Mouse (Mus musculus) liver, adult 2 months (tissue): ENCODE data around the gene Snta1. TPM values are rescaled to one million over a fixed set of nuclear protein-coding genes. Genes with fewer than 3 reads are reported as not detected.

Experiments
- DNase-seq: peaks from one replicate; pipeline ENCODE4 v3.0.0-alpha.2; 2011; ENCODE audit warnings: low read depth, low spot score; ENCODE audit errors: extremely low read depth
- H3K27ac ChIP-seq: fragments of 200-500 bp; replicated peaks from 2 replicates; pipeline ENCODE4 v1.5.1; 2012; ENCODE audit warnings: low read depth, mild to moderate bottlenecking, control low read depth, inconsistent platforms, low read length; ENCODE audit not compliant: insufficient read depth
- H3K27me3 ChIP-seq: fragments of 200-500 bp; 2 replicates; pipeline ENCODE4 v1.6.1; 2012; ENCODE audit warnings: mild to moderate bottlenecking, moderate library complexity, low read length, inconsistent platforms; ENCODE audit not compliant: control insufficient read depth, insufficient read depth
- H3K36me3 ChIP-seq: fragments of 200-500 bp; 2 replicates; pipeline ENCODE4 v1.6.1; 2012; ENCODE audit warnings: low read length, inconsistent platforms; ENCODE audit not compliant: control insufficient read depth, insufficient read depth
- H3K4me1 ChIP-seq: fragments of 200-500 bp; 2 replicates; pipeline ENCODE4 v1.6.1; 2011; ENCODE audit warnings: low read length; ENCODE audit not compliant: control insufficient read depth, insufficient read depth
- H3K4me3 ChIP-seq: fragments of 200-500 bp; 2 replicates; pipeline ENCODE4 v1.5.1; 2011; ENCODE audit warnings: low read depth, mild to moderate bottlenecking, control low read depth, low read length, moderate library complexity; ENCODE audit not compliant: insufficient read depth
- H3K79me2 ChIP-seq: fragments of 200-500 bp; 2 replicates; pipeline ENCODE4 v1.6.1; 2012; ENCODE audit warnings: inconsistent platforms, mild to moderate bottlenecking, low read length, moderate library complexity; ENCODE audit not compliant: control insufficient read depth, insufficient read depth
- H3K9ac ChIP-seq: fragments of 200-500 bp; 2 replicates; pipeline ENCODE4 v1.6.1; 2012; ENCODE audit warnings: low read depth, mild to moderate bottlenecking, control low read depth, inconsistent platforms, low read length
- CTCF ChIP-seq: fragments of 200-500 bp; IDR thresholded peaks from 2 replicates; pipeline ENCODE4 v1.5.1; 2011; ENCODE audit warnings: low read depth, low read length, control low read depth
- POLR2A ChIP-seq: fragments of 200-500 bp; IDR thresholded peaks from 2 replicates; pipeline ENCODE4 v1.6.1; 2011; ENCODE audit warnings: low read length, control low read depth; ENCODE audit not compliant: insufficient read depth; ENCODE audit errors: extremely low read depth
- WGBS: fragments of 180-500 bp; shearing (Covaris S2); methylation state at CpG from one replicate; pipeline ENCODE4 v1.1.7; 2018; 5-methylcytosine and 5-hydroxymethylcytosine counted together
- polyA plus RNA-seq: library from polyadenylated mRNA; depleted of rRNA; stranded (reverse); fragments of >200 nt; gene quantifications from 2 replicates; pipeline ENCODE4 v1.2.3, GENCODE M21; 2012
- total RNA-seq: library from RNA; depleted of rRNA; stranded (reverse); fragments of >200 nt; gene quantifications from 2 replicates; pipeline ENCODE4 v1.2.3, GENCODE M21; 2014

Snta1 gene
- total and polyA plus RNA-seq, 2 experiments, result 10.3 to 21.4 TPM

DNA sequence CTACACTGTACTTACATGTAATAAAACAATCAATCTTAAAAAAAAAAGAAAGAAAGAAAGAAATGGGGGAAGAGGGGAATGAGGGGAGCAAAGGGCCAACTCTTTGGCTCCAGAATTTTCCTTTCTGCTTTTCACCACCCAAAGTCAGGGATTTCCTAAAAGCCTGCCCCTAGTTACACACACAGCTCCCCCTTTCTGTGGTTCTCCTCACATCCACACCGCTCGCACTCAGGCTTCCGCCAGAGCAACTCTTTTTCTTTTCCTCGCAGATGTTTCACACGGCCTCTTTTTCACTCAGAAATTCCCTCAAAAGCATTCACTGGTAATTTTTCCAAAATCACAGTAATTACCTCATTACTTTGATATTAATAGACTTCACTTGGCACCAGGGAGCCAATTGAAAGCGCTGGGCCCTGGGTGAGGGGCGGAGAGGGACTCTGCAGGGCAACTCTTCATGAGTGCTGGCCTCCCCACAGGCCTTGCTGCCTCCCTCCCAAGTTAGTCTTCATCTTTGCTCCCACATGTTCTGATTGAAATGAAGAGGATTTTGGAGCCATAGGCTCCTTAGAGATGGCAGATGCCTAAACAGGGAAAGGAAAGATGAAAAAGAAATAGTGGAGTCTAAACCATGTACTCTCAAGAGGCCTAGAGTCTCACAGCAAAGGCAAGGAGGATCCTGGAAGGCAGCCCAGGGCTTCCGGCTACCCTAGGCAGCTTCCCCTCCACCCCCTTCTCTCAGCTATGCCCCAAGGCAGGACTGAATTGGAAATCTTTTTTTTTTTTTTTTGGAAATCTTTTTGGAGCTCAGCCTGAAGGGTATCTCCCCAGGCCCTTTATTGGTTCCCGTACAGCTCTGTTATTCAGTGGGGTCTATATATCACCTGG, 12.0 kb upstream of the Snta1 start:
- TF ChIP-seq POLR2A (no peak), CTCF (no peak)
- Histone ChIP-seq H3K27ac (no peak overlapping the region), H3K27me3 (no peaks in the 10 kb centered on the region), H3K36me3 (no peaks in the 10 kb centered on the region), H3K9ac (no peak overlapping the region), H3K4me3 (no peak overlapping the region), H3K4me1 (no peaks in the 10 kb centered on the region), H3K79me2 (no peaks in the 10 kb centered on the region)
- no peak for DNase-seq
- WGBS, result 93% methylated on average over 9 of the region's 9 CpGs

DNA sequence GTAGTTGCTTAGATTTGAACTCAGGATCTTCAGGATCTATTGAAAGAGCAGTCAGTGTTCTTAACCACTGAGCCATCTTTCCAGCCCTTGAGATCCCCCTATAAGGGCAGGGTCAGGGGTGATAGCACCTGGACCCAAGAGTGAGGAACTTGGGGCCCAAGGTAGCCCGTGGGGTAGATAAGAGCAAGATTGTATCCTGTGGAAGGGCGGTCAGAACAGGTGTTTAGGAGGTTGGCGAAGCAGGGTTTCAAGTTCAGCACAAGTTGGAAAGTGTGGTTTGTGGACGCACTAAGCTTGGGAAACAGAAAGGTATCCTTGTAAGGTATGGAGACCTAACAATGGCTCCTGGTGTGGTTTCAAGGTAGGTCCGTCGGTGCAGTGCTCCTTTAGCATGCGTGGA, 10.1 kb upstream of the Snta1 start:
- no peaks in the 10 kb centered on the region for H3K36me3 ChIP-seq
- no peak for DNase-seq
- H3K27me3 ChIP-seq, result no peaks in the 10 kb centered on the region
- H3K9ac ChIP-seq, result no peak overlapping the region
- TF ChIP-seq POLR2A (no peak), CTCF (no peak)
- no peak overlapping the region for H3K27ac ChIP-seq
- H3K4me3 ChIP-seq, result no peak overlapping the region
- 93% methylated on average over 7 of the region's 7 CpGs for WGBS
- no peaks in the 10 kb centered on the region for H3K79me2 ChIP-seq
- H3K4me1 ChIP-seq, result no peaks in the 10 kb centered on the region

DNA sequence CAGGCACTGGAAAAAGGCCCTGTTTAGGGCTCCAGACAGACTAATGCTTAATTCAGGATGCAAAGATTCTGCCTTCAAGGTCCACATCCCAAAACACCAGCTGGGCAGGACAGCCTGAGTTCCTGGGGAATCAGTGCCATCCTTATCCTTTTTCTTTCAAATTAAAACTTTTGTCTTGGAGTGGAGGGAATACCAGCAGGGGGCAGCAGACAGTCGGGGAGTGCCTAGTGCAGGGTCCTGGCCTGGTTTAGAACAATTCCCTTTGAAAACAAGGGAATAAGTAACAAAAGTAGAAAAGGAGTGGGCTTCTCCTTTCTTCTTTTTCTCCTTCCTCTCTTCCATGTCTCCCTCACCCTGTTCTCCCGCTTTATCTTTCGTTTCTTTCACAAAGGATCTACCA, 9.2 kb upstream of the Snta1 start:
- H3K9ac ChIP-seq, result no peak overlapping the region
- TF ChIP-seq POLR2A (no peak), CTCF (peak; percentile 88)
- 46% methylated on average over 3 of the region's 3 CpGs for WGBS
- no peaks in the 10 kb centered on the region for H3K36me3 ChIP-seq
- H3K4me1 ChIP-seq, result no peaks in the 10 kb centered on the region
- no peaks in the 10 kb centered on the region for H3K27me3 ChIP-seq
- DNase-seq, result no peak
- H3K4me3 ChIP-seq, result no peak overlapping the region
- H3K27ac ChIP-seq, result no peak overlapping the region
- H3K79me2 ChIP-seq, result no peaks in the 10 kb centered on the region

- peak; percentile 53 for DNase-seq
- no peaks in the 10 kb centered on the region for H3K36me3 ChIP-seq
- no peak overlapping the region for H3K27ac ChIP-seq
- TF ChIP-seq POLR2A (no peak), CTCF (peak; percentile 34)
- peaks cover 12% of the 10 kb centered on the region; the same call in 1 of the 2 replicates for H3K4me1 ChIP-seq
- no peak overlapping the region for H3K4me3 ChIP-seq
- peaks cover 5% of the 10 kb centered on the region for H3K79me2 ChIP-seq
- H3K27me3 ChIP-seq, result no peaks in the 10 kb centered on the region
- WGBS, result 68% methylated on average over 7 of the region's 7 CpGs
- H3K9ac ChIP-seq, result no peak overlapping the region
Observed at GRCm38 (mm10) chr2:154412018-154412666, 4.2 kb upstream of the Snta1 start.

- Histone ChIP-seq H3K4me1 (peaks cover 19% of the 10 kb centered on the region), H3K27ac (no peak overlapping the region), H3K36me3 (no peaks in the 10 kb centered on the region), H3K79me2 (peaks cover 13% of the 10 kb centered on the region), H3K9ac (no peak overlapping the region), H3K4me3 (no peak overlapping the region), H3K27me3 (no peaks in the 10 kb centered on the region)
- 14% methylated on average over 2 of the region's 2 CpGs for WGBS
- TF ChIP-seq CTCF, result no peak
- no peak for TF ChIP-seq POLR2A
- DNase-seq, result peak; percentile 86
Observed at GRCm38 (mm10) chr2:154410355-154410754, 2.5 kb upstream of the Snta1 start.
